Mouse (Mus musculus) adrenal gland, adult (tissue): Measurements from ENCODE around the gene Uggt1.
A peak's percentile ranks its signal among the peaks of the same experiment; 100 is the strongest.

Source experiments
- DNase-seq, 2 experiments: peaks; one replicate each; pipeline ENCODE4 v3.0.0; 2022 to 2023; ENCODE audit warnings: low spot score in 1 of 2; ENCODE audit not compliant: inconsistent age in 2 of 2

Gene Uggt1

GRCm38 (mm10) chr1:36258631-36259030, 14.1 kb upstream of the Uggt1 start:
- no peak for DNase-seq

- DNase-seq: no peak
Observed at GRCm38 (mm10) chr1:36257276-36257675, 12.8 kb upstream of the Uggt1 start.

GRCm38 (mm10) chr1:36255871-36256640, 11.5 kb upstream of the Uggt1 start:
- DNase-seq: peak in 1 of 2 experiments; percentile 46

- peak in 1 of 2 experiments; percentile 77 for DNase-seq
Observed at GRCm38 (mm10) chr1:36254635-36255360, 10.3 kb upstream of the Uggt1 start.

- peak; percentile 72 to 92 for DNase-seq
Observed at GRCm38 (mm10) chr1:36252791-36253190, 8.3 kb upstream of the Uggt1 start.

- no peak for DNase-seq
Observed at GRCm38 (mm10) chr1:36251426-36251825, 6.9 kb upstream of the Uggt1 start.

GRCm38 (mm10) chr1:36246688-36247087, 2.2 kb upstream of the Uggt1 start:
- DNase-seq: no peak

GRCm38 (mm10) chr1:36244828-36245215, 302 bp upstream of the Uggt1 start:
- peak in 1 of 2 experiments; percentile 35 for DNase-seq

- DNase-seq: no peak
Observed at GRCm38 (mm10) chr1:36243447-36244057, 968 bp downstream of the Uggt1 start.

- peak in 1 of 2 experiments; percentile 61 for DNase-seq
Observed at GRCm38 (mm10) chr1:36241903-36242429, 2.6 kb downstream of the Uggt1 start.

- no peak for DNase-seq
Observed at GRCm38 (mm10) chr1:36240176-36240575, 4.3 kb downstream of the Uggt1 start.

GRCm38 (mm10) chr1:36239396-36239795, 5.1 kb downstream of the Uggt1 start:
- no peak for DNase-seq

- peak in 1 of 2 experiments; percentile 37 for DNase-seq
Observed at GRCm38 (mm10) chr1:36235855-36236254, 8.7 kb downstream of the Uggt1 start.

- peak in 1 of 2 experiments; percentile 58 for DNase-seq
Observed at GRCm38 (mm10) chr1:36235057-36235639, 9.4 kb downstream of the Uggt1 start.

GRCm38 (mm10) chr1:36233218-36233617, 11.3 kb downstream of the Uggt1 start:
- DNase-seq: peak in 1 of 2 experiments; percentile 49

- DNase-seq: no peak
Observed at GRCm38 (mm10) chr1:36230919-36231705, 13.4 kb downstream of the Uggt1 start.

GRCm38 (mm10) chr1:36228461-36228860, 16.1 kb downstream of the Uggt1 start:
- no peak for DNase-seq

GRCm38 (mm10) chr1:36224648-36225047, 19.9 kb downstream of the Uggt1 start:
- peak in 1 of 2 experiments; percentile 22 for DNase-seq

GRCm38 (mm10) chr1:36214324-36214723, 30.2 kb downstream of the Uggt1 start:
- DNase-seq: no peak

- DNase-seq: no peak
Observed at GRCm38 (mm10) chr1:36201739-36202138, 42.8 kb downstream of the Uggt1 start.
